Mouse (Mus musculus) liver, embryonic 16.5 days (tissue): ENCODE data around the gene Tcea2. TPM values are rescaled to one million over a fixed set of nuclear protein-coding genes. Genes with fewer than 3 reads are reported as not detected.

ENCODE experiments used
- ATAC-seq: fragments of 200-750 bp; cut with Nextera tagmentation; 2 replicates; pipeline ENCODE4 v1.8.0; 2017; ENCODE audit warnings: low read depth, mild to moderate bottlenecking, moderate number of reproducible peaks, moderate library complexity
- H3K27ac ChIP-seq: fragments of 300-500 bp; sonication (generic); 2 replicates; pipeline ENCODE4 v1.5.1; 2014; ENCODE audit warnings: mild to moderate bottlenecking, low read length
- H3K27me3 ChIP-seq: fragments of 300-500 bp; sonication (generic); 2 replicates; pipeline ENCODE4 v1.6.1; 2014; ENCODE audit warnings: low read depth, low read length, mixed read lengths; ENCODE audit not compliant: control insufficient read depth, insufficient read depth
- H3K36me3 ChIP-seq: fragments of 300-500 bp; sonication (generic); 2 replicates; pipeline ENCODE4 v1.6.1; 2014; ENCODE audit warnings: mild to moderate bottlenecking; ENCODE audit not compliant: control insufficient read depth, insufficient read depth
- H3K4me1 ChIP-seq: fragments of 300-500 bp; sonication (generic); 2 replicates; pipeline ENCODE4 v1.6.1; 2014; ENCODE audit warnings: low read depth, low read length, mixed read lengths; ENCODE audit not compliant: control insufficient read depth
- H3K4me2 ChIP-seq: fragments of 300-500 bp; sonication (generic); 2 replicates; pipeline ENCODE4 v1.6.1; 2014; ENCODE audit warnings: low read depth, low read length, mixed read lengths
- H3K4me3 ChIP-seq: fragments of 300-500 bp; sonication (generic); 2 replicates; pipeline ENCODE4 v1.5.1; 2014; ENCODE audit warnings: low read depth, mild to moderate bottlenecking, low read length
- H3K9ac ChIP-seq: fragments of 300-500 bp; sonication (generic); 2 replicates; pipeline ENCODE4 v1.6.1; 2014; ENCODE audit warnings: low read depth, low read length
- H3K9me3 ChIP-seq: fragments of 300-500 bp; sonication (generic); replicated peaks from 2 replicates; pipeline ENCODE4 v1.6.1; 2016; ENCODE audit warnings: low read length; ENCODE audit not compliant: control insufficient read depth
- WGBS: fragments of 180-500 bp; shearing (Covaris S2); extraction: QIAGEN DNeasy Blood & Tissue Kit; methylation state at CpG from one replicate; pipeline ENCODE4 v1.1.7; 2014; ENCODE audit not compliant: insufficient replicate concordance; 5-methylcytosine and 5-hydroxymethylcytosine counted together
- polyA plus RNA-seq: library from polyadenylated mRNA; unstranded; fragments of >200 nt; fragmentation: Nextera tagmentation; extraction: Ambion mirVana; gene quantifications from 2 replicates; pipeline ENCODE4 v1.2.1, GENCODE M21; 2015

Tcea2 gene
- polyA plus RNA-seq, 1 experiment from 2014 or later: 1.9 TPM

GRCm38 (mm10) chr2:181714903-181715326, 34.8 kb downstream of the Tcea2 start, which contains the start of gene Oprl1:
Gene Oprl1 (plus strand): TSS chr2:181715016.
- Histone ChIP-seq H3K27ac (no peak within 1 kb of the TSS), H3K4me1 (no peaks in the 10 kb centered on the region), H3K4me2 (no peak within 1 kb of the TSS), H3K27me3 (no peaks in the 10 kb centered on the region), H3K4me3 (no peak within 1 kb of the TSS), H3K9me3 (no peaks in the 10 kb centered on the region), H3K36me3 (no peaks in the 10 kb centered on the region), H3K9ac (no peak within 1 kb of the TSS)
- 2% methylated on average over 7 of the region's 7 CpGs for WGBS
- ATAC-seq: no peak

GRCm38 (mm10) chr2:181715382-181715781, 35.3 kb downstream of the Tcea2 start:
- no peak for ATAC-seq
- Histone ChIP-seq H3K9me3 (no peaks in the 10 kb centered on the region), H3K27me3 (no peaks in the 10 kb centered on the region), H3K4me1 (no peaks in the 10 kb centered on the region), H3K4me2 (no peak overlapping the region), H3K36me3 (no peaks in the 10 kb centered on the region), H3K4me3 (no peak overlapping the region), H3K9ac (no peak overlapping the region), H3K27ac (no peak overlapping the region)
- WGBS: 54% methylated on average over 3 of the region's 3 CpGs

- WGBS: 33% methylated on average over 3 of the region's 3 CpGs
These were observed 36.9 kb downstream of the Tcea2 start for GRCm38 (mm10) chr2:181716991-181717390.

GRCm38 (mm10) chr2:181720061-181720460, 40.0 kb downstream of the Tcea2 start:
- Histone ChIP-seq H3K27me3 (no peaks in the 10 kb centered on the region), H3K4me3 (no peak overlapping the region), H3K9ac (no peak overlapping the region), H3K36me3 (no peaks in the 10 kb centered on the region), H3K4me2 (no peak overlapping the region), H3K9me3 (no peaks in the 10 kb centered on the region), H3K4me1 (no peaks in the 10 kb centered on the region), H3K27ac (no peak overlapping the region)
- 21% methylated on average over 3 of the region's 3 CpGs for WGBS
- no peak for ATAC-seq

More at GRCm38 (mm10) chr2:181716991-181717390, 36.9 kb downstream of the Tcea2 start:
- H3K9ac ChIP-seq: no peak overlapping the region
- no peak overlapping the region for H3K4me2 ChIP-seq
- no peaks in the 10 kb centered on the region for H3K4me1 ChIP-seq
- no peak overlapping the region for H3K27ac ChIP-seq
- ATAC-seq: no peak
- no peak overlapping the region for H3K4me3 ChIP-seq
- no peaks in the 10 kb centered on the region for H3K36me3 ChIP-seq
- H3K27me3 ChIP-seq: no peaks in the 10 kb centered on the region
- no peaks in the 10 kb centered on the region for H3K9me3 ChIP-seq

GRCm38 (mm10) chr2:181721200-181721599, 41.1 kb downstream of the Tcea2 start:
- no peaks in the 10 kb centered on the region for H3K4me1 ChIP-seq
- H3K27me3 ChIP-seq: no peaks in the 10 kb centered on the region
- H3K27ac ChIP-seq: no peak overlapping the region
- H3K4me3 ChIP-seq: no peak overlapping the region
- no peak for ATAC-seq
- H3K9me3 ChIP-seq: no peaks in the 10 kb centered on the region
- no peaks in the 10 kb centered on the region for H3K36me3 ChIP-seq
- H3K9ac ChIP-seq: no peak overlapping the region
- no peak overlapping the region for H3K4me2 ChIP-seq

GRCm38 (mm10) chr2:181722213-181722612, 42.1 kb downstream of the Tcea2 start:
- Histone ChIP-seq H3K4me2 (no peak overlapping the region), H3K27ac (no peak overlapping the region), H3K36me3 (no peaks in the 10 kb centered on the region), H3K4me3 (no peak overlapping the region), H3K9ac (no peak overlapping the region), H3K27me3 (no peaks in the 10 kb centered on the region), H3K4me1 (no peaks in the 10 kb centered on the region), H3K9me3 (no peaks in the 10 kb centered on the region)
- WGBS: 8% methylated on average over 3 of the region's 3 CpGs
- no peak for ATAC-seq

GRCm38 (mm10) chr2:181727659-181728262, 47.7 kb downstream of the Tcea2 start:
- Histone ChIP-seq H3K4me1 (no peaks in the 10 kb centered on the region), H3K4me3 (no peak overlapping the region), H3K9me3 (no peaks in the 10 kb centered on the region), H3K4me2 (no peak overlapping the region), H3K9ac (no peak overlapping the region), H3K36me3 (no peaks in the 10 kb centered on the region), H3K27me3 (no peaks in the 10 kb centered on the region), H3K27ac (no peak overlapping the region)
- ATAC-seq: no peak
- 44% methylated on average over 9 of the region's 9 CpGs for WGBS

- Histone ChIP-seq H3K9me3 (no peaks in the 10 kb centered on the region), H3K36me3 (no peaks in the 10 kb centered on the region), H3K4me3 (no peak overlapping the region), H3K4me1 (no peaks in the 10 kb centered on the region), H3K9ac (no peak overlapping the region), H3K4me2 (no peak overlapping the region), H3K27me3 (no peaks in the 10 kb centered on the region), H3K27ac (no peak overlapping the region)
- WGBS: 36% methylated on average over 3 of the region's 3 CpGs
- ATAC-seq: no peak
These were observed 49.9 kb downstream of the Tcea2 start for GRCm38 (mm10) chr2:181730051-181730450.
